11 mouse cellular contexts compared by ENCODE assay signal in the genomic region with DNA sequence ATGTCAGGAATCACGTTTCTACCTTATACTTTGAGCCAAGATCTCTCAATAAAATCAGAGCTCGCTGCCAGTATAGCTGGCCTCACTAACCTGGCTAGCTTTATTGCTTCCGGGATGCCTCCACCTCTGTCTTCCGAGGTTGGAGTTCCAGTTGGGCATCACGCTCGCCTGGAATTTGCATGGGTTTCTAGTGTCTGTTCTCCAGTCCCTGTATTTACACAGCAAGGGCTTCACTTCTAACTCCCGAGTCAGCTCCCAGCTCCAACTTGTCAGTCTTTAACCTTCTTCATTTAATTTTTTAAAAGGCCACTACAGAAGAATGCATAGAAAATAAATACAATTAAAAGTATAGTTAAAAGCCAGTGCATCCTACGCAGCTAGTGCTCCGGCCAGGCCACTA.
"Had no signal": no experiment of that assay in that cellular context is flagged by ENCODE, and none has a peak within 500 bp of the region (broad histone marks: within the 10 kb centered on the region; RNA-seq: fewer than 3 reads in every experiment).

No protein-coding gene starts in this region.

- DNase-seq: kidney, postnatal 10 days; kidney, postnatal 4 days; lung, adult 2 months; lung, postnatal 36 days; midbrain, embryonic 14.5 days; thymus, postnatal 4 days had no signal

- H3K4me1 ChIP-seq: neural tube, embryonic 12.5 days had no signal

- H3K4me2 ChIP-seq: neural tube, embryonic 12.5 days had no signal

- H3K9ac ChIP-seq: liver, embryonic 14.5 days; neural tube, embryonic 12.5 days had no signal

- H3K9me3 ChIP-seq: limb, embryonic 10.5 days; neural tube, embryonic 12.5 days had no signal

- H3K36me3 ChIP-seq: limb, embryonic 10.5 days; neural tube, embryonic 12.5 days had no signal

- H3K27ac ChIP-seq: left cerebral cortex, adult 2 months; limb, embryonic 10.5 days; liver, embryonic 14.5 days; neural tube, embryonic 12.5 days had no signal

- ATAC-seq: lung, postnatal 0 days had no signal

- H3K4me3 ChIP-seq: left cerebral cortex, adult 2 months; limb, embryonic 10.5 days; neural tube, embryonic 12.5 days had no signal

- H3K27me3 ChIP-seq: neural tube, embryonic 12.5 days had no signal
